Mouse (Mus musculus): Measurements from ENCODE around the gene Atg4c. TPM values are rescaled to one million over a fixed set of nuclear protein-coding genes. Genes with fewer than 3 reads are reported as not detected.

The Atg4c gene
- polyA plus RNA-seq, 1 experiment from 2014 or later, result 19.0 TPM

GRCm38 (mm10) chr4:99194826-99195225 lies 1.1 kb downstream of the Atg4c start:
- no peak overlapping the region for H3K9ac ChIP-seq
- WGBS, result 46% methylated on average over 5 of the region's 5 CpGs

GRCm38 (mm10) chr4:99198721-99199120 lies 5.0 kb downstream of the Atg4c start:
- no peaks in the 10 kb centered on the region for H3K4me1 ChIP-seq
- no peak for ATAC-seq (ENCODE audit: low FRiP score, low read depth)
- H3K27me3 ChIP-seq (replicated peaks), result no peaks in the 10 kb centered on the region
- H3K36me3 ChIP-seq, result no peaks in the 10 kb centered on the region
- no peak overlapping the region for H3K4me3 ChIP-seq
- H3K9me3 ChIP-seq, result no peaks in the 10 kb centered on the region
- no peak overlapping the region for H3K4me2 ChIP-seq (replicated peaks)
- no peak overlapping the region for H3K27ac ChIP-seq
- no peak overlapping the region for H3K9ac ChIP-seq

More at GRCm38 (mm10) chr4:99194826-99195225, 1.1 kb downstream of the Atg4c start:
- H3K27me3 ChIP-seq (replicated peaks), result no peaks in the 10 kb centered on the region
- H3K4me1 ChIP-seq, result no peaks in the 10 kb centered on the region
- H3K27ac ChIP-seq, result no peak overlapping the region
- ATAC-seq (ENCODE audit: low FRiP score, low read depth), result no peak
- H3K36me3 ChIP-seq, result no peaks in the 10 kb centered on the region
- peak overlapping the region; percentile 66 for H3K4me2 ChIP-seq (replicated peaks)
- H3K4me3 ChIP-seq, result peak overlapping the region; percentile 66
- no peaks in the 10 kb centered on the region for H3K9me3 ChIP-seq

GRCm38 (mm10) chr4:99199757-99200251 lies 6.1 kb downstream of the Atg4c start:
- Histone ChIP-seq H3K27me3 (replicated peaks) (no peaks in the 10 kb centered on the region), H3K27ac (no peak overlapping the region), H3K9ac (no peak overlapping the region), H3K4me1 (no peaks in the 10 kb centered on the region), H3K36me3 (no peaks in the 10 kb centered on the region), H3K9me3 (no peaks in the 10 kb centered on the region), H3K4me2 (replicated peaks) (no peak overlapping the region), H3K4me3 (no peak overlapping the region)
- no peak for ATAC-seq (ENCODE audit: low FRiP score, low read depth)
- 84% methylated on average over 13 of the region's 13 CpGs for WGBS

- Histone ChIP-seq H3K9ac (no peak overlapping the region), H3K4me2 (replicated peaks) (no peak overlapping the region), H3K27me3 (replicated peaks) (no peaks in the 10 kb centered on the region), H3K4me1 (no peaks in the 10 kb centered on the region), H3K4me3 (no peak overlapping the region), H3K27ac (no peak overlapping the region), H3K9me3 (no peaks in the 10 kb centered on the region), H3K36me3 (no peaks in the 10 kb centered on the region)
- 91% methylated on average over 7 of the region's 7 CpGs for WGBS
- no peak for ATAC-seq (ENCODE audit: low FRiP score, low read depth)
These were observed 6.8 kb downstream of the Atg4c start for GRCm38 (mm10) chr4:99200383-99201136.

GRCm38 (mm10) chr4:99205773-99206172 lies 12.0 kb downstream of the Atg4c start:
- Histone ChIP-seq H3K9ac (no peak overlapping the region), H3K27me3 (replicated peaks) (no peaks in the 10 kb centered on the region), H3K4me2 (replicated peaks) (no peak overlapping the region), H3K4me1 (peaks cover 3% of the 10 kb centered on the region; the same call in 1 of the 2 replicates), H3K9me3 (no peaks in the 10 kb centered on the region), H3K4me3 (no peak overlapping the region), H3K27ac (no peak overlapping the region), H3K36me3 (no peaks in the 10 kb centered on the region)
- ATAC-seq (ENCODE audit: low FRiP score, low read depth), result no peak
- WGBS, result 95% methylated on average over 6 of the region's 6 CpGs

GRCm38 (mm10) chr4:99206356-99206755 lies 12.6 kb downstream of the Atg4c start:
- 84% methylated on average over 3 of the region's 3 CpGs for WGBS
- no peak overlapping the region for H3K27ac ChIP-seq
- no peak overlapping the region for H3K4me2 ChIP-seq (replicated peaks)
- no peak overlapping the region for H3K9ac ChIP-seq
- H3K9me3 ChIP-seq, result no peaks in the 10 kb centered on the region
- H3K4me1 ChIP-seq, result peaks cover 3% of the 10 kb centered on the region; the same call in 1 of the 2 replicates
- no peak overlapping the region for H3K4me3 ChIP-seq
- H3K36me3 ChIP-seq, result no peaks in the 10 kb centered on the region
- ATAC-seq (ENCODE audit: low FRiP score, low read depth), result no peak
- no peaks in the 10 kb centered on the region for H3K27me3 ChIP-seq (replicated peaks)

- 94% methylated on average over 9 of the region's 9 CpGs for WGBS
These were observed 16.4 kb downstream of the Atg4c start for GRCm38 (mm10) chr4:99210087-99210486.

GRCm38 (mm10) chr4:99211606-99212005 lies 17.9 kb downstream of the Atg4c start:
- no peak overlapping the region for H3K4me2 ChIP-seq (replicated peaks)
- H3K36me3 ChIP-seq, result peaks cover 4% of the 10 kb centered on the region
- 78% methylated on average over 8 of the region's 8 CpGs for WGBS
- no peaks in the 10 kb centered on the region for H3K9me3 ChIP-seq
- no peaks in the 10 kb centered on the region for H3K27me3 ChIP-seq (replicated peaks)
- H3K4me1 ChIP-seq, result peaks cover 3% of the 10 kb centered on the region; the same call in 1 of the 2 replicates
- ATAC-seq (ENCODE audit: low FRiP score, low read depth), result no peak
- no peak overlapping the region for H3K9ac ChIP-seq
- no peak overlapping the region for H3K4me3 ChIP-seq
- H3K27ac ChIP-seq, result no peak overlapping the region

More at GRCm38 (mm10) chr4:99210087-99210486, 16.4 kb downstream of the Atg4c start:
- Histone ChIP-seq H3K4me2 (replicated peaks) (no peak overlapping the region), H3K36me3 (peaks cover 2% of the 10 kb centered on the region; the same call in 1 of the 2 replicates), H3K9me3 (no peaks in the 10 kb centered on the region), H3K4me3 (no peak overlapping the region), H3K9ac (no peak overlapping the region), H3K4me1 (peaks cover 3% of the 10 kb centered on the region; the same call in 1 of the 2 replicates), H3K27me3 (replicated peaks) (no peaks in the 10 kb centered on the region), H3K27ac (no peak overlapping the region)
- no peak for ATAC-seq (ENCODE audit: low FRiP score, low read depth)

- Histone ChIP-seq H3K9me3 (no peaks in the 10 kb centered on the region), H3K27me3 (replicated peaks) (no peaks in the 10 kb centered on the region), H3K36me3 (peaks cover 4% of the 10 kb centered on the region), H3K4me1 (peaks cover 3% of the 10 kb centered on the region; the same call in 1 of the 2 replicates), H3K27ac (no peak overlapping the region), H3K9ac (no peak overlapping the region), H3K4me3 (no peak overlapping the region), H3K4me2 (replicated peaks) (no peak overlapping the region)
- ATAC-seq (ENCODE audit: low FRiP score, low read depth), result no peak
- 82% methylated on average over 4 of the region's 4 CpGs for WGBS
These were observed 19.4 kb downstream of the Atg4c start for GRCm38 (mm10) chr4:99213123-99213522.

GRCm38 (mm10) chr4:99222221-99222620 lies 28.5 kb downstream of the Atg4c start:
- WGBS, result 86% methylated on average over 8 of the region's 8 CpGs
- Histone ChIP-seq H3K4me3 (no peak overlapping the region), H3K4me1 (no peaks in the 10 kb centered on the region), H3K4me2 (replicated peaks) (no peak overlapping the region), H3K9me3 (no peaks in the 10 kb centered on the region), H3K9ac (no peak overlapping the region), H3K36me3 (peaks cover 13% of the 10 kb centered on the region; the same call in 1 of the 2 replicates), H3K27ac (no peak overlapping the region), H3K27me3 (replicated peaks) (no peaks in the 10 kb centered on the region)
- no peak for ATAC-seq (ENCODE audit: low FRiP score, low read depth)

- WGBS, result 88% methylated on average over 2 of the region's 2 CpGs
These were observed 31.1 kb downstream of the Atg4c start for GRCm38 (mm10) chr4:99224790-99225189.

GRCm38 (mm10) chr4:99227226-99227625 lies 33.5 kb downstream of the Atg4c start:
- WGBS, result 76% methylated on average over 6 of the region's 6 CpGs
- Histone ChIP-seq H3K36me3 (peaks cover 13% of the 10 kb centered on the region; the same call in 1 of the 2 replicates), H3K9ac (no peak overlapping the region), H3K9me3 (no peaks in the 10 kb centered on the region), H3K4me1 (no peaks in the 10 kb centered on the region), H3K4me2 (replicated peaks) (no peak overlapping the region), H3K4me3 (no peak overlapping the region), H3K27ac (no peak overlapping the region), H3K27me3 (replicated peaks) (no peaks in the 10 kb centered on the region)
- no peak for ATAC-seq (ENCODE audit: low FRiP score, low read depth)

More at GRCm38 (mm10) chr4:99224790-99225189, 31.1 kb downstream of the Atg4c start:
- Histone ChIP-seq H3K36me3 (peaks cover 16% of the 10 kb centered on the region; the same call in 1 of the 2 replicates), H3K27me3 (replicated peaks) (no peaks in the 10 kb centered on the region), H3K4me1 (no peaks in the 10 kb centered on the region), H3K27ac (no peak overlapping the region), H3K4me2 (replicated peaks) (no peak overlapping the region), H3K9me3 (no peaks in the 10 kb centered on the region), H3K4me3 (no peak overlapping the region), H3K9ac (no peak overlapping the region)
- ATAC-seq (ENCODE audit: low FRiP score, low read depth), result no peak

Data from neural tube, embryonic 12.5 days (tissue).